8 mouse cellular contexts compared by ENCODE assay signal in genomic region chr4:135987714-135988113, GRCm38 (mm10). TPM values are rescaled to one million over a fixed set of nuclear protein-coding genes. Genes with fewer than 3 reads are reported as not detected.
DNase-seq lines count a peak whose midpoint lies in the region; ATAC-seq and TF ChIP-seq lines count a peak whose summit lies in the region.

No protein-coding gene starts in this region.

- peak overlapping the region; percentile 88 for H3K4me3 ChIP-seq in kidney, embryonic 14.5 days (ENCODE audit: low read length)
- H3K4me3 ChIP-seq in kidney, adult 2 months (ENCODE audit: insufficient read depth, low read depth, low read length), result no peak overlapping the region; the same call in 1 of the 2 replicates
- H3K4me3 ChIP-seq in hindbrain, embryonic 11.5 days (ENCODE audit: low read depth, low read length), result peak overlapping the region; percentile 95; the same call in 1 of the 2 replicates
- peak overlapping the region; percentile 97 for H3K4me3 ChIP-seq in midbrain, embryonic 12.5 days

- no peak for TF ChIP-seq POLR2A in kidney, adult 2 months (IDR thresholded peaks at IDR 0.05; ENCODE audit: low read depth, low read length)

- no peaks in the 10 kb centered on the region for H3K27me3 ChIP-seq in kidney, embryonic 14.5 days (ENCODE audit: control insufficient read depth, insufficient read depth, low read length)
- H3K27me3 ChIP-seq in kidney, adult 2 months (replicated peaks; ENCODE audit: control insufficient read depth, insufficient read depth, low read length), result no peaks in the 10 kb centered on the region
- H3K27me3 ChIP-seq in hindbrain, embryonic 11.5 days (ENCODE audit: control insufficient read depth, insufficient read depth, low read length), result no peaks in the 10 kb centered on the region
- no peaks in the 10 kb centered on the region for H3K27me3 ChIP-seq in midbrain, embryonic 12.5 days

- H3K4me2 ChIP-seq in kidney, embryonic 14.5 days (replicated peaks; ENCODE audit: low read depth, low read length), result peak overlapping the region; percentile 77
- peak overlapping the region; percentile 88 for H3K4me2 ChIP-seq in hindbrain, embryonic 11.5 days (replicated peaks; ENCODE audit: low read depth, low read length)
- H3K4me2 ChIP-seq in midbrain, embryonic 12.5 days (replicated peaks), result peak overlapping the region; percentile 84

- 63% methylated on average over 9 of the region's 9 CpGs for WGBS in kidney, embryonic 14.5 days
- 63% methylated on average over 9 of the region's 9 CpGs for WGBS in kidney, adult 2 months
- WGBS in hindbrain, embryonic 11.5 days, result 76% methylated on average over 9 of the region's 9 CpGs
- WGBS in midbrain, embryonic 12.5 days, result 70% methylated on average over 9 of the region's 9 CpGs

- peak overlapping the region; percentile 86 for H3K27ac ChIP-seq in kidney, embryonic 14.5 days (ENCODE audit: low read depth, low read length)
- no peak overlapping the region for H3K27ac ChIP-seq in kidney, adult 2 months (ENCODE audit: insufficient read depth, low read depth, low read length)
- no peak overlapping the region; the same call in 1 of the 2 replicates for H3K27ac ChIP-seq in hindbrain, embryonic 11.5 days (ENCODE audit: low read depth, low read length)
- H3K27ac ChIP-seq in midbrain, embryonic 12.5 days (replicated peaks), result peak overlapping the region; percentile 80; the same call in 1 of the 2 replicates

- H3K36me3 ChIP-seq in kidney, embryonic 14.5 days (ENCODE audit: control insufficient read depth, insufficient read depth, low read length), result peaks cover 17% of the 10 kb centered on the region; the same call in 1 of the 2 replicates
- no peaks in the 10 kb centered on the region for H3K36me3 ChIP-seq in kidney, adult 2 months (ENCODE audit: control insufficient read depth, insufficient read depth, low read length)
- no peaks in the 10 kb centered on the region for H3K36me3 ChIP-seq in hindbrain, embryonic 11.5 days (ENCODE audit: control insufficient read depth, insufficient read depth, low read length)
- peaks cover 27% of the 10 kb centered on the region for H3K36me3 ChIP-seq in midbrain, embryonic 12.5 days

- no peak for ATAC-seq in kidney, embryonic 14.5 days (ENCODE audit: low FRiP score, low TSS enrichment)
- ATAC-seq in hindbrain, embryonic 11.5 days (ENCODE audit: low FRiP score), result no peak
- no peak; the same call in 1 of the 2 replicates for ATAC-seq in midbrain, embryonic 12.5 days (ENCODE audit: low FRiP score, low read depth)

- no peak for DNase-seq in kidney, adult 2 months
- peak; percentile 22 to 35 for DNase-seq in cerebellum, postnatal 25 days
- peak; percentile 9 for DNase-seq in hindbrain, embryonic 11.5 days (ENCODE audit: low spot score)
- no peak for DNase-seq in gastrocnemius, postnatal 10 days
- no peak for DNase-seq in frontal cortex, postnatal 10 days (ENCODE audit: low spot score in 2 of 2)
- no peak for DNase-seq in layer of hippocampus, postnatal 10 days (ENCODE audit: low spot score in 2 of 2)

- H3K4me1 ChIP-seq in kidney, embryonic 14.5 days (ENCODE audit: control insufficient read depth, insufficient read depth, low read length), result peaks cover 9% of the 10 kb centered on the region
- H3K4me1 ChIP-seq in kidney, adult 2 months (ENCODE audit: control insufficient read depth, insufficient read depth, low read length), result 0 out of 2 replicates have a peak, but pooled peaks cover 2% of the 10 kb centered on the region
- H3K4me1 ChIP-seq in hindbrain, embryonic 11.5 days (replicated peaks; ENCODE audit: control insufficient read depth, insufficient read depth, low read length), result peaks cover 5% of the 10 kb centered on the region
- H3K4me1 ChIP-seq in midbrain, embryonic 12.5 days, result peaks cover 24% of the 10 kb centered on the region

- H3K9me3 ChIP-seq in kidney, embryonic 14.5 days (ENCODE audit: control insufficient read depth, low read length), result no peaks in the 10 kb centered on the region
- H3K9me3 ChIP-seq in hindbrain, embryonic 11.5 days (ENCODE audit: control insufficient read depth, low read length), result no peaks in the 10 kb centered on the region
- no peaks in the 10 kb centered on the region for H3K9me3 ChIP-seq in midbrain, embryonic 12.5 days

- H3K9ac ChIP-seq in kidney, embryonic 14.5 days (ENCODE audit: low read depth, low read length), result peak overlapping the region; percentile 96; the same call in 1 of the 2 replicates
- H3K9ac ChIP-seq in hindbrain, embryonic 11.5 days (ENCODE audit: low read depth, low read length), result peak overlapping the region; percentile 95
- H3K9ac ChIP-seq in midbrain, embryonic 12.5 days (replicated peaks), result peak overlapping the region; percentile 95

- no peak for TF ChIP-seq CTCF in kidney, adult 2 months (conservative IDR thresholded peaks at IDR 0.05; ENCODE audit: insufficient read depth, insufficient read length, low read depth, low read length)

RNA-seq across cellular contexts. Expression of gene Pithd1, which starts 0.7 kb away (rescaled TPM):
- 49.0 and 62.1 TPM in 2 replicates for polyA plus RNA-seq in kidney, embryonic 14.5 days (2014; fragmentation: Nextera tagmentation; extraction: Ambion mirVana)
- 31.8 and 33.5 TPM in 2 replicates for polyA plus RNA-seq in kidney, adult 2 months (2012; rRNA removed)
- polyA plus RNA-seq in hindbrain, embryonic 11.5 days (2014; fragmentation: Nextera tagmentation; extraction: Ambion mirVana), result 60.6 and 62.5 TPM in 2 replicates
- polyA plus RNA-seq in midbrain, embryonic 12.5 days (2016; fragmentation: Nextera tagmentation; extraction: Ambion mirVana), result 56.0 and 58.3 TPM in 2 replicates
- total RNA-seq in gastrocnemius, postnatal 10 days (2021), result 10 to 100 TPM; 22.0 to 23.5 TPM
- 10 to 100 TPM; 76.2 to 81.0 TPM for total RNA-seq in layer of hippocampus, postnatal 10 days (2021)

RNA-seq across cellular contexts. Expression of gene Lypla2, which starts 15.3 kb away (rescaled TPM):
- 133 and 140 TPM in 2 replicates for polyA plus RNA-seq in kidney, embryonic 14.5 days (2014; fragmentation: Nextera tagmentation; extraction: Ambion mirVana)
- polyA plus RNA-seq in kidney, adult 2 months (2012; rRNA removed), result 90.8 and 100 TPM in 2 replicates
- 143 and 150 TPM in 2 replicates for polyA plus RNA-seq in hindbrain, embryonic 11.5 days (2014; fragmentation: Nextera tagmentation; extraction: Ambion mirVana)
- 162 and 163 TPM in 2 replicates for polyA plus RNA-seq in midbrain, embryonic 12.5 days (2016; fragmentation: Nextera tagmentation; extraction: Ambion mirVana)
- total RNA-seq in gastrocnemius, postnatal 10 days (2021), result 10 to 100 TPM; 31.4 to 35.0 TPM
- 100 to 1,000 TPM; 113 to 119 TPM for total RNA-seq in layer of hippocampus, postnatal 10 days (2021)

RNA-seq across cellular contexts. Expression of gene Gale, which starts 24.2 kb away (rescaled TPM):
- polyA plus RNA-seq in kidney, embryonic 14.5 days (2014; fragmentation: Nextera tagmentation; extraction: Ambion mirVana), result 29.0 and 31.3 TPM in 2 replicates
- polyA plus RNA-seq in kidney, adult 2 months (2012; rRNA removed), result 12.9 and 13.4 TPM in 2 replicates
- 27.9 and 28.1 TPM in 2 replicates for polyA plus RNA-seq in hindbrain, embryonic 11.5 days (2014; fragmentation: Nextera tagmentation; extraction: Ambion mirVana)
- polyA plus RNA-seq in midbrain, embryonic 12.5 days (2016; fragmentation: Nextera tagmentation; extraction: Ambion mirVana), result 32.1 and 32.8 TPM in 2 replicates
- 1 to 10 TPM; 2.8 to 4.0 TPM for total RNA-seq in gastrocnemius, postnatal 10 days (2021)
- 10 to 100 TPM; 34.6 to 36.2 TPM for total RNA-seq in layer of hippocampus, postnatal 10 days (2021)

RNA-seq across cellular contexts. Expression of gene Eloa, which starts 33.8 kb away (rescaled TPM):
- polyA plus RNA-seq in kidney, embryonic 14.5 days (2014; fragmentation: Nextera tagmentation; extraction: Ambion mirVana), result 31.5 and 43.7 TPM in 2 replicates
- 11.0 and 12.9 TPM in 2 replicates for polyA plus RNA-seq in kidney, adult 2 months (2012; rRNA removed)
- polyA plus RNA-seq in hindbrain, embryonic 11.5 days (2014; fragmentation: Nextera tagmentation; extraction: Ambion mirVana), result 38.2 and 42.8 TPM in 2 replicates
- polyA plus RNA-seq in midbrain, embryonic 12.5 days (2016; fragmentation: Nextera tagmentation; extraction: Ambion mirVana), result 34.2 and 36.1 TPM in 2 replicates
- 10 to 100 TPM; 50.2 to 51.4 TPM for total RNA-seq in gastrocnemius, postnatal 10 days (2021)
- total RNA-seq in layer of hippocampus, postnatal 10 days (2021), result 10 to 100 TPM; 32.5 to 33.6 TPM

RNA-seq across cellular contexts. Expression of gene Hmgcl, which starts 41.5 kb away (rescaled TPM):
- polyA plus RNA-seq in kidney, embryonic 14.5 days (2014; fragmentation: Nextera tagmentation; extraction: Ambion mirVana), result 81.1 and 81.3 TPM in 2 replicates
- 175 and 199 TPM in 2 replicates for polyA plus RNA-seq in kidney, adult 2 months (2012; rRNA removed)
- 54.0 and 60.7 TPM in 2 replicates for polyA plus RNA-seq in hindbrain, embryonic 11.5 days (2014; fragmentation: Nextera tagmentation; extraction: Ambion mirVana)
- 52.7 and 54.1 TPM in 2 replicates for polyA plus RNA-seq in midbrain, embryonic 12.5 days (2016; fragmentation: Nextera tagmentation; extraction: Ambion mirVana)
- 10 to 100 TPM; 43.7 to 49.2 TPM for total RNA-seq in gastrocnemius, postnatal 10 days (2021)
- 10 to 100 TPM; 33.6 to 36.3 TPM for total RNA-seq in layer of hippocampus, postnatal 10 days (2021)

Comparison
In these comparisons a context has a peak if more than half of its experiments do, and no peak if none do; other contexts are left out.
1. H3K27ac ChIP-seq: peak in kidney, embryonic 14.5 days (single experiment) and midbrain, embryonic 12.5 days (single experiment); none in kidney, adult 2 months (single experiment) and hindbrain, embryonic 11.5 days (single experiment).
2. DNase-seq: peak in cerebellum, postnatal 25 days (2 of 2) and hindbrain, embryonic 11.5 days (single experiment); none in kidney, adult 2 months (single experiment), gastrocnemius, postnatal 10 days (single experiment), frontal cortex, postnatal 10 days (0 of 2) and layer of hippocampus, postnatal 10 days (0 of 2).
3. Peak in every context shown above with its lines, with median percentiles within 50 percentile points of each other: H3K4me2 ChIP-seq and H3K9ac ChIP-seq.